Mouse (Mus musculus) lung, embryonic 14.5 days (tissue): ENCODE measurements at regions not wholly inside any gene's neighbourhood (a gene's known extent, or its start where the extent isn't known, plus 50 kb on each side); places are given as distances from the start of the nearest gene placed in this dataset.

ENCODE experiments used
- ATAC-seq: fragments of 200-750 bp; cut with Nextera tagmentation; 2 replicates; pipeline ENCODE4 v1.8.0; 2017; ENCODE audit warnings: mild to moderate bottlenecking, moderate TSS enrichment, moderate library complexity; ENCODE audit not compliant: insufficient read depth
- DNase-seq: peaks from one replicate; pipeline ENCODE4 v3.0.0-alpha.2; 2015
- H3K27ac ChIP-seq: fragments of 300-500 bp; sonication (generic); 2 replicates; pipeline ENCODE4 v1.5.1; 2014; ENCODE audit warnings: low read depth, mild to moderate bottlenecking, moderate library complexity
- H3K27me3 ChIP-seq: fragments of 300-500 bp; sonication (generic); 2 replicates; pipeline ENCODE4 v1.6.1; 2014; ENCODE audit warnings: low read length, control low read depth; ENCODE audit not compliant: insufficient read depth
- H3K36me3 ChIP-seq: fragments of 300-500 bp; sonication (generic); 2 replicates; pipeline ENCODE4 v1.6.1; 2014; ENCODE audit warnings: control low read depth; ENCODE audit not compliant: insufficient read depth
- H3K4me1 ChIP-seq: fragments of 300-500 bp; sonication (generic); 2 replicates; pipeline ENCODE4 v1.6.1; 2014; ENCODE audit warnings: antibody characterized with exemption, control low read depth; ENCODE audit not compliant: insufficient read depth
- H3K4me2 ChIP-seq: fragments of 300-500 bp; sonication (generic); 2 replicates; pipeline ENCODE4 v1.6.1; 2014; ENCODE audit warnings: mild to moderate bottlenecking
- H3K4me3 ChIP-seq: fragments of 300-500 bp; sonication (generic); 2 replicates; pipeline ENCODE4 v1.5.1; 2014; ENCODE audit warnings: low read depth, low read length
- H3K9ac ChIP-seq: fragments of 300-500 bp; sonication (generic); 2 replicates; pipeline ENCODE4 v1.6.1; 2014
- H3K9me3 ChIP-seq: fragments of 300-500 bp; sonication (generic); 2 replicates; pipeline ENCODE4 v1.6.1; 2016; ENCODE audit warnings: low read depth, low read length, control low read depth
- CTCF ChIP-seq: IDR thresholded peaks from 2 replicates; pipeline ENCODE4 v1.5.1; 2016; ENCODE audit warnings: antibody characterized with exemption, low read depth
- WGBS: fragments of 180-500 bp; shearing (Covaris S2); extraction: QIAGEN DNeasy Blood & Tissue Kit; methylation state at CpG from one replicate; pipeline ENCODE4 v1.1.7; 2014; 5-methylcytosine and 5-hydroxymethylcytosine counted together

DNA sequence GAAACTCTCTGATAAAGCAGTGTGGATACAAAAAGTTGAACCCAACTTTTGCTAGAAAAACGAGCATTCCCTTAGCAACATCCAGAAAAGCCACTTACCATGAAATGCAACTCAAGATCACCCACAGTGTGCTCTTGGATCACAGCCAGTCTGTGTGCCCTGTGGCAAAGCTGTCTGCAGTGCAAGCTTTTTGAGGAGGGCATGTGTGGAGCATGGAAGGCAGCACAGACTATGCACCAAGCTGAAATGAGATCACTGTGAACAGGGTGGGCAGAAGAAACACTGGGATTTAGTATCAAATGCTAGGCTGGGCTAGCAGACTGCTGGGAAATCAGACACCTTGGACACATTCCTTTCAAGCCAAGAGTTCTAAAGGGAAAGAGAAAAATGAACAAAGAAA is 162.4 kb downstream of the Sim1 start:
- DNase-seq = no peak
- ATAC-seq = no peak
- 26% methylated on average over 1 of the region's 1 CpGs for WGBS

DNA sequence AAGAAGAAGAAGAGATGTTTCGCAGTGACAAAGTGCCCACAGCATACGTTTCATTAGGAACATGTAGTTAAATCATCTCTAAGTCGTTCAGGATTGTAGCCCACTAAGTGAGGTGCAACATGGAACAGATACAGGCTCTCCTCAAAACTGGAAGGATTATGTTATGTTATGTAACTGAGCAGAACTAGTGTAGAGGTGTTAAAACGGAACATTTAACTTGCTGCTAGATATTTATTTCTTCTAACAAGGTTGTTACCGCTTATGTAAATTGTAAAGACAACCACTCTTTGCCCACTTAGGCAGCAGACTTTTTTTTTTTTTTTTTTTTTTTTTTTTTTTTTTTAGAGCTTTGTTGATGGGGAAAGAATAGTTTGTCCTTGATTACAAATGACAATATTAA is 163.8 kb downstream of the Sim1 start:
- no peak overlapping the region for H3K4me2 ChIP-seq
- H3K27ac ChIP-seq = no peak overlapping the region
- no peaks in the 10 kb centered on the region for H3K9me3 ChIP-seq
- H3K4me3 ChIP-seq = no peak overlapping the region
- 80% methylated on average over 5 of the region's 5 CpGs for WGBS
- no peaks in the 10 kb centered on the region for H3K4me1 ChIP-seq
- DNase-seq = no peak
- no peaks in the 10 kb centered on the region for H3K27me3 ChIP-seq
- no peaks in the 10 kb centered on the region for H3K36me3 ChIP-seq
- ATAC-seq = no peak
- TF ChIP-seq CTCF = no peak
- H3K9ac ChIP-seq = no peak overlapping the region

More for the DNA sequence above, 162.4 kb downstream of the Sim1 start:
- H3K27ac ChIP-seq = no peak overlapping the region
- no peaks in the 10 kb centered on the region for H3K27me3 ChIP-seq
- H3K4me2 ChIP-seq = no peak overlapping the region
- no peaks in the 10 kb centered on the region for H3K36me3 ChIP-seq
- no peaks in the 10 kb centered on the region for H3K4me1 ChIP-seq
- H3K4me3 ChIP-seq = no peak overlapping the region
- H3K9ac ChIP-seq = no peak overlapping the region
- TF ChIP-seq CTCF = no peak
- no peaks in the 10 kb centered on the region for H3K9me3 ChIP-seq

DNA sequence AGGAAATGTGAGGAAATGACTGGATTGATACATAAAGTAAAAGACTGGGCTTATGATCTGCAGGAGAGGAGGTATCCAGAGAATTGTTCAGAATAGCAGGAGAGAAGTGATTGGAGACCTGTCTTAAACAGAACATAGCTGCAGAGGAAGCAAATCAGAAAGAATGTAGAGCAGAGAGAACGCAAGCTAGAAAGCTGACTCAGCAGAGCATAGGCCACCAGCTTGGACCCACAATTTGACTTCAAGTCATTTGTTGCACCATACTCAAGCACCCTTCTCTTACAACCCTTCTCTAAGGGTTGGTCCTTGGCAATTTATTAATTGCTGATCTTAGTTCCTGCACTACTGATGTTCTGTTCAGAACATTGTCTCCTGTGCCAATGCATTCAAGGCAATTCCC is 207.0 kb downstream of the Sim1 start:
- WGBS = 96% methylated on average over 1 of the region's 1 CpGs
- ATAC-seq = no peak
- Histone ChIP-seq H3K4me2 (no peak overlapping the region), H3K36me3 (no peaks in the 10 kb centered on the region), H3K27ac (no peak overlapping the region), H3K9me3 (no peaks in the 10 kb centered on the region), H3K27me3 (no peaks in the 10 kb centered on the region), H3K4me1 (no peaks in the 10 kb centered on the region), H3K4me3 (no peak overlapping the region), H3K9ac (no peak overlapping the region)
- TF ChIP-seq CTCF = no peak
- no peak for DNase-seq

DNA sequence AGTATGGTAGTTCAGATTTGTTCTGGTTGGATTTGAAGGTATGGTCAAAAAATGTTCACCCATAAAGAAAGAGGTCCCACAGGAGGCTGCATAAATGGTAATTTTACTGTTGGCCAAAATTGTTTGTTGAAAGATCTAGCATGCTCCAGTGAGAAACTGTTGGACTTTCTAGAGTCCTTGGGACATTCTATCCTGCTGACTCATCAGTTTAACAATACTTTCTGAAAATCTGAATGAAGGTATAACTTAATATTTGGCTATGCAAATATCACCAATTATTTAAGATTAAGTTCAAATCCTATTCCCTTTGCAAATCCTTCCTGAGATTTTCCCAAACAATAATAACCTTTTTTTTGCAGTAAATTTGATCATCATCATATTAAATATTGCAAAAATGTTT is 257.3 kb downstream of the Sim1 start:
- ATAC-seq (no peak), DNase-seq (no peak)
- Histone ChIP-seq H3K4me1 (no peaks in the 10 kb centered on the region; the same call in 1 of the 2 replicates), H3K27ac (no peak overlapping the region), H3K4me2 (no peak overlapping the region), H3K4me3 (no peak overlapping the region), H3K36me3 (no peaks in the 10 kb centered on the region), H3K9ac (no peak overlapping the region), H3K27me3 (no peaks in the 10 kb centered on the region), H3K9me3 (no peaks in the 10 kb centered on the region)
- no peak for TF ChIP-seq CTCF

DNA sequence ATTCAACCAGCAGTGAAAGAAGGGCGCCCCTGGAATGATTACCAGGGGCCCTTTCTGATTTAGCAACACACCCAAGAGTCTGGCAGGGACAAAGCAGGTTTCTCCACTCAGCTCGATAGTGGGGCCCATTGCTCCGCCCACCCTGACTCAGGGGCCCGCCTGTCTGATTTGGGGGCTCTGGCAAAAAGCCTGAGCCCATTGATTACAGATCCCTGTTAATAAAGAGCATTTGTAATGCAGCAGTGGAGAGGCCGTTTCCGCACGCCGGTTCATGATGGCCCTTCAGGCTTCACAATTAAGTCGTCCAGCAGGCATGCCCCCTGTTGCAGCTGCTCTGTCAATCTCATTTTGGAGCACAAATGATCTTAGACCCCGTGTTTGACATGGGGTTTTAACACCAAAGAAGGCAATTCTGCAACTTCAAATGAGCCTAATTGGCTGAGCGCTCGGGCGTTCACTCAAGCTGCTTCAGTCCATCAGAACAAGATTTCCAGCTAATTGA is 259.0 kb downstream of the Sim1 start:
- Histone ChIP-seq H3K27me3 (no peaks in the 10 kb centered on the region), H3K36me3 (no peaks in the 10 kb centered on the region), H3K9ac (no peak overlapping the region), H3K4me1 (no peaks in the 10 kb centered on the region; the same call in 1 of the 2 replicates), H3K9me3 (no peaks in the 10 kb centered on the region), H3K4me2 (peak overlapping the region; percentile 21; the same call in 1 of the 2 replicates), H3K27ac (no peak overlapping the region), H3K4me3 (no peak overlapping the region)
- no peak for DNase-seq
- ATAC-seq = no peak
- WGBS = 39% methylated on average over 13 of the region's 13 CpGs
- no peak for TF ChIP-seq CTCF

DNA sequence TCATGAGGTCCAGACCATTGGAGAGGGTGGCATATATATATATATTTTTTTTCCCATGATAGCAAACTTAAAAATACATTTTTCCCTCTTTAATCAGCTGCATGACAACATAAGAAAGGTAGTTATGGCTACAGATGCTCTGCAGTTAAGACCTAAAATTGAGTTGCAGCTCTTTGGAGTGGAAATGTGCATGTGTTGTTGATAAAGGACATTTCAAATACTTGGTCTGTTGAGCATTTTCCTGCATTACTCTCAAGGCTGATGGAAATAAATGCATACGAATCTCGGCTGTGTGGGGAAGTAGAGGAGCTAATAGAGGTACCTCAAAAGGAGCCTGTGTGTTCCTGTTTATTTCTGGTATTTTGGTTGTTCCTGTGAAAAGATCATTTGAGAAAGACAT is 259.5 kb downstream of the Sim1 start:
- 62% methylated on average over 2 of the region's 2 CpGs for WGBS
- no peaks in the 10 kb centered on the region for H3K27me3 ChIP-seq
- no peak for ATAC-seq
- no peak for DNase-seq
- no peak overlapping the region for H3K27ac ChIP-seq
- no peaks in the 10 kb centered on the region for H3K36me3 ChIP-seq
- no peak for TF ChIP-seq CTCF
- H3K4me2 ChIP-seq = no peak overlapping the region
- no peak overlapping the region for H3K9ac ChIP-seq
- no peaks in the 10 kb centered on the region for H3K9me3 ChIP-seq
- no peaks in the 10 kb centered on the region; the same call in 1 of the 2 replicates for H3K4me1 ChIP-seq
- H3K4me3 ChIP-seq = no peak overlapping the region

DNA sequence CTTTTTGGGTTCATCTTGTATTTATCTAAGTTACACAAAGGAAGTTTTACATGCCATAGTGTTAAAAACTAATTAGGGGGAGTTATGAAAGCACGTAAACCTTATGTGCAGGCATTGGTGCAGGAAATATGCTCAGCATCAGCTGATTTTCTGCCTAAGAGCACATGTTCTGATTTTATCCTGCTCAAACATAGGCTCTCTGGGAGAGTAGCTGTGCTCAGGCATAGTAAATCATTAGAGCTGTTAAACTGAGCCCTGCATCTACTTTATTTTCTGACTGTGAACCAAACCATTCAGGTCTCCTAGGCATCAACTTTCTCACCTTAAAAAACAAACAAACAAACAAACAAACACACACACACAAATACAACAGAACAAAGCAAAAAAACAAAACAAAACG is 260.2 kb downstream of the Sim1 start:
- no peaks in the 10 kb centered on the region for H3K9me3 ChIP-seq
- H3K4me2 ChIP-seq = no peak overlapping the region
- H3K9ac ChIP-seq = no peak overlapping the region
- H3K27ac ChIP-seq = no peak overlapping the region
- 77% methylated on average over 2 of the region's 2 CpGs for WGBS
- no peak for TF ChIP-seq CTCF
- DNase-seq (no peak), ATAC-seq (no peak)
- H3K27me3 ChIP-seq = no peaks in the 10 kb centered on the region
- H3K4me3 ChIP-seq = no peak overlapping the region
- no peaks in the 10 kb centered on the region for H3K36me3 ChIP-seq
- H3K4me1 ChIP-seq = no peaks in the 10 kb centered on the region; the same call in 1 of the 2 replicates

DNA sequence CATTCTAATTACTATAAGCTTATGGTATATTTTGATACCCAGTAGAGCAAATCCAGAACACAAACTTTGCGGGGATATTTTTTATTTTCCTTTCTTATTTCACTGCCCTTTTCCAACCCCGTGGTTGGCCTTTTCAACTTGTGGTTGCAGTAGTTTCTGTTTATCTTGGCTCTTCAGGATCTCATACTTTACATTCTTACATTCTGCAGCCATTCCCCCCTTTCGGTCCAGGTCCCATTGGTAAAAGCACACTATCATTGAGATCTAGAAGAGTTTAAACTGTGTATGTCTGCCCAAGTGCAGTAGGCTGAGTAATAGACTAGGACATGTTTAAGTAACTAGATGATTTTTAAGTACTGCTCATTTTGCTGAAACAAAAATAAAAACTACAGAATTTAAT is 279.1 kb downstream of the Sim1 start:
- Histone ChIP-seq H3K4me2 (no peak overlapping the region), H3K9ac (no peak overlapping the region), H3K9me3 (no peaks in the 10 kb centered on the region), H3K4me3 (no peak overlapping the region), H3K4me1 (no peaks in the 10 kb centered on the region), H3K27ac (no peak overlapping the region), H3K27me3 (no peaks in the 10 kb centered on the region), H3K36me3 (no peaks in the 10 kb centered on the region)
- 41% methylated on average over 3 of the region's 3 CpGs for WGBS
- ATAC-seq (peak; percentile 35; the same call in 1 of the 2 replicates), DNase-seq (peak; percentile 21)
- no peak for TF ChIP-seq CTCF
